Mouse (Mus musculus) ovary, postnatal 10 days (tissue): ENCODE measurements at regions not wholly inside any gene's neighbourhood (a gene's known extent, or its start where the extent isn't known, plus 50 kb on each side); places are given as distances from the start of the nearest gene placed in this dataset.

Experiments
- DNase-seq: peaks from one replicate; pipeline ENCODE4 v3.0.0; 2022; ENCODE audit warnings: low spot score

DNA sequence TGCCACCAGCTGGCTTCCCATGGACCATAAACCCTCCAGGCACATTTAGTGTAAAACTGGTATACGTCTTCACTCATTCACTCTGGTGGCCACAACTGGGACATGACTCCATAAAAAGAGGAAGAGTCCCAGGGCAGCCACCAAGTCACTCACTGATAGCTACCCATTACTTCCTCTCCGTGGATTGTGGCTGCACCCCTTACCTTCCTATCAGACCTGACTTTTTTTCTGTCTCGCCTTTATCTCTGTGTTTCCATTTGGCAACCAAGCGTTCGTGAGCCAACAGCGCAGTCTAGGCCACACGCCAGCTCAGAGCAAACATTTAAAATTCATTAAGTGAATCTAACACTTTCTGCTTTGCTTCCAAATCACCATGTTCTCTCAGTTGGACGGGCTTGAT is 53.9 kb upstream of the Slc44a1 start:
- DNase-seq: no peak

DNA sequence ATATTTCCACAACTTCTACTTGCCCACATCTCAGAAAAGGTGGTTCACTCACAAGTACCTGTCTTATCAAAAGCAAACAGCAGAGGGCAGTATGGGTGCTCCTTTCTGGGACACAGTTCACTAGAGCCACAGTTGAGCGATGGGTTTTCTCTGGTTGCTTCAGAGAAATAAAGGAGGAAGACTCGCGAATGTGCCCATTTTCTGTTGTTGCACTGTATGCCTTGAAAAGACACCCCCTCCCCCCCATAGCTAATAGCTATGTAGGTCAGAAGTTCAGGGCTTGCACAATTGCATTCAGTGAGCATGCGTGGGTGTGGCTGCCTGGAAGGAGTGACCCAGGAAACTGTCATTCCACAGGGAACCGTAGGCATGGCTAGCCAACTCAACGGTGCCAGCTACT is 55.5 kb upstream of the Slc44a1 start:
- DNase-seq: peak; percentile 38

- no peak for DNase-seq
These were observed 56.1 kb upstream of the Slc44a1 start for GRCm38 (mm10) chr4:53384104-53384503.

DNA sequence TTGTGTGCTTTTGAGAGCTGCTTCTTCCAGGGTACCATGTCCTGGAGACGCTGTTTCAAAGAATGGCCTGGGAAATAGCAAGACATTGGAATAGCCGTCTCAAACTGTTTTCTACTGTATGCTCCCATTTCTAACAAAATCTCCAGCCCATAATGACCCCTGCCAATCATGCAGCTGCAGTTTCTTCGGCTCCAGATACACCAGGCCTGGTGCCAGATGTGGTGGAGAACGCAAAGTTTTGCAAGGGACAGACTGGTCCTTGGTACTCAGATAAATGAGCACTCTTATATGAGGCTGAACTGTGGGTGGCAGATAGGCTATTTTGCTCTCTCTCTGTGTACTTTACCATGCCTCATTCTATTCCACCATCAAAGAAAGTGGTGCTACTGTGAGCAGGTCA is 58.2 kb upstream of the Slc44a1 start:
- no peak for DNase-seq

DNA sequence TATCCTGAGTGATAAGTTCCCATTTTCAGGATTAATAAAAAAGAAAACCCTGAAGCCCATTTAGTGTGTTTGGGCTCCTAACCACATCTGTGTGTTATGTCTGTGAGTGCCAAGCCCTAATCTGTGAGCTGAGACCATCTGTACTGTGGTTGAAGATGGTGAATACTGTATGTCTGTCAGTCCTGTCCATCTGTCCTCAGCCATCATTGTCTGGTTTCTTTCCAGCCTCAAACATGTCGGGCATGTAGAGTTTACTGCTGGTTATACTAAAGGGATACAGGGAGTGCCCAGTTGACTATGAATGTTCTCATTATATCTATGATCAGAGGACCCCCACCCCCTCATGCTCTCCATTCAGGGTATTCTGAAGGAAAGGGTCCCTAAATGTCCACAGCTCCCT is 60.4 kb upstream of the Slc44a1 start:
- no peak for DNase-seq

DNA sequence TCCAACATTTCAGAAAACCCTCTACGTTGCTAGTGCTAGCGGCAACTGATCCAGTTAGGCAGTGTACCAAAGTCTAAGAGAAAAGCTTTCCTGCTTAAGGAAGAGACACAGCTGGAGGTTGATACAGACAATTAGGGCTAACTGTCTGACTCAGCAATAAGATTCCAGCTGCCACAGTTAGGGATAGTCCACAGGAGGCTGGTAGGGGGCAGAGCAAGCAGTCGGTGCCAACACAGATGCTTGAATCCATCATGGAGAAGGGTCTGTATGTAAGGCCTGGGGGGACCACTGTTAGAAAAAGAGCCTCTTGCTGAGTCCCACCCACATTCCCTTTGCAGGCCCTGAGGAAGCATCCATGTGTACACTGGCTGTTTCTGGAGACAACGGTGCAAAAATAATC is 63.2 kb upstream of the Slc44a1 start:
- no peak for DNase-seq

DNA sequence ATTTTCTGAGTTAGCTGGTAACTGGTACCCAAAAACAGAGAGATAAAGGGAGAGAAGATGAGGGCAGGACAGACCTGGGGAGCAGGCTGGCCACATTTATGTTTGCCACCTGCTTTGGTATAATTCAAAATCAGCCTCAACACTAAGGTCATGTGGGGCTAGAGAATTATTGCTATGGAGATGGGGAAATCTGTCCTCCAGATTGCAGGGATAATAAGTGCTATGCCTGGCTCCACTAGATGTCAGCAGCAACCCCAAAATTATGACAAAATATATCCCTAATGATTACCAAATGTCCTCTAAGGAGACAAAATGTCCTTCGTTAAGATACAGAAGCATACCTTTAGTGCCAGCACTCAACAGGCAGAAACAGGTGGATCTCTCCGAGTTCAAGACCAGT is 83.8 kb upstream of the Slc44a1 start:
- no peak for DNase-seq

DNA sequence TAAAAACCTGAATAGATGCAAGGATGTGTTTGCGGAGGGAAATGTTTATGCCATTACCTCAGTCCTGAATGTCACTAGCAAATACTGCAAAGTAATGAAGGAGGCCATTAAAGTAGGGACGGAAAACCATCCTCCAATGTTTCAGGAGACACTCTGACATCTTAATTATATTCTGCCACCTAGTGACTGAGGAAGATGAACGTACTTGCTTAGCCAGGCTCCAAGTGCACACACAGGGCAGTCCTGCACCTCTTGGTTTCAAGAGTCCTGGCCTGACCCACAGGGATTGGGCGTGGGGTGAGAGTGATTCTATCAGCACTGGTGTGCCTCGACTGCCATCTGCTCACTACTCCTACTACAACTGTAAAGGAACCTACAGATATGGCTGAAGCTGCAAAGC is 85.3 kb upstream of the Slc44a1 start:
- DNase-seq: no peak

DNA sequence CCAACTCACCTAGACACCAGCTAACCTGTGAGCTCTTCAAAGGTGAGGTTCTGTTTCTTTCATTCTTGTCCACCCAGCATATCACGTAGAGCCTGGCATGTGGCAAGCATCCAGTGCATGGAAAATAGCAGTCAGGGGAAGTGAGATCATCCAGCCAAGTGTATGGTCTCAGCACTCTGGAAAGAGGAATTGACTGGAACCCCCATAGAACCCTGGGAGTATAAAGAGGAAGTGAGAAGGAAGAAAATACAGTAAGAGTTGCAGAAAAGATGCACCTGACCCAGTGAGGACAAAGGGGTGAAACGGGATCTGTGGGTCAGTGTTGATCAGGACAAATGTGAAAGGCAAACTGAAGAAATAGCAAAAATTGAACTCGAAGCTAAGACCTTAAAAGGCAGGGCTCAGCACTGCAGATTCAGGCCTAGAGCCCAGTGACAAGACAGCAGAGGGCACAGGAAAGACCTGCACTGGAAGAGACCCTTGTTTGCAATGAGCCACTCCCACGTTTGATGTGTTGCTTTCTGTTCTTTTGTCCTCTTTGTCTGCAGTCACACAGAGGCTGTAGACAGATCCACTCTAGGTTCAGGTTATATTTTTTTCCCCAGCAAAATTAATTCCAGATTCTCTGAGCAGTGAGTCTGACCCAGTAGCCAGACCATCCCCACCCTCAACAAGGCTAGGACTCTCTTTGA is 86.7 kb upstream of the Slc44a1 start:
- DNase-seq: no peak

- DNase-seq: no peak
These were observed 89.1 kb upstream of the Slc44a1 start for GRCm38 (mm10) chr4:53351104-53351607.

DNA sequence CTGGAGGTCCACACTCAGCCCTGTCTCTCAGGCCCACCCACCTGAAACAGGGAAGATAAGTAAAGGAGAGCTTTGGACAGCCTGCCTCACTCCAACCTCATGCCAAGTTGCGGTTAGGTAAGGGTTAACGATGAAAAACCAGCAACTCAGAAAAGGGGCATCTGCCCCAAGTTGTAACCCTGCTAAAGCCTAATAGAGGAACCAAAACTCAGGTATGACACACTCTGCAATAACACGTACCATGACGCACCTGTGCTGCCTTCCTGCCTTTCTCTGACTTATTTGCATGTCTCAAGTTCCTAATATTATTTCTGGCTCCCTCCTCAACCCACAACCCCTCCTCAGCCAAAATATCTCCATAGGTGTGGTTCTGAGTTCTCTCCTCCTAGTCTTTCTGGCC is 94.9 kb upstream of the Slc44a1 start:
- no peak for DNase-seq

- no peak for DNase-seq
These were observed 95.7 kb upstream of the Slc44a1 start for GRCm38 (mm10) chr4:53344546-53344945.

DNA sequence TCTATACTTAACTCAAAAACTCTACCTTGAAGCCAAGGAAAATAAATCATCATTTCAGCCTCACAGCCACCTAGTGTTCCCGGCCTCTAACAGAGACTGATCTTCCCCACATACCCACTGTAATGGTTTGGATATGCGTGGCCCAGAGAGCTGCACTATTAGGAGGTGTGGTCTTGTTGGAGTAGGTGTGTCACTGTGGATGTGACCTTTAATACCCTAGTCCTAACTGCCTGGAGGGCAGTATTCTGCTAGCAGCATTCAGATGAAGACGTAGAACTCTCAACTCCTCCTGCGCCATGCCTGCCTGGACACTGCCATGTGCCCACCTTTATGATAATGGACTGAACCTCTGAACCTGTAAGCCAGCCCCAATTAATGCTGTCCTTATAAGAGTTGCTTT is 99.0 kb upstream of the Slc44a1 start:
- no peak for DNase-seq

DNA sequence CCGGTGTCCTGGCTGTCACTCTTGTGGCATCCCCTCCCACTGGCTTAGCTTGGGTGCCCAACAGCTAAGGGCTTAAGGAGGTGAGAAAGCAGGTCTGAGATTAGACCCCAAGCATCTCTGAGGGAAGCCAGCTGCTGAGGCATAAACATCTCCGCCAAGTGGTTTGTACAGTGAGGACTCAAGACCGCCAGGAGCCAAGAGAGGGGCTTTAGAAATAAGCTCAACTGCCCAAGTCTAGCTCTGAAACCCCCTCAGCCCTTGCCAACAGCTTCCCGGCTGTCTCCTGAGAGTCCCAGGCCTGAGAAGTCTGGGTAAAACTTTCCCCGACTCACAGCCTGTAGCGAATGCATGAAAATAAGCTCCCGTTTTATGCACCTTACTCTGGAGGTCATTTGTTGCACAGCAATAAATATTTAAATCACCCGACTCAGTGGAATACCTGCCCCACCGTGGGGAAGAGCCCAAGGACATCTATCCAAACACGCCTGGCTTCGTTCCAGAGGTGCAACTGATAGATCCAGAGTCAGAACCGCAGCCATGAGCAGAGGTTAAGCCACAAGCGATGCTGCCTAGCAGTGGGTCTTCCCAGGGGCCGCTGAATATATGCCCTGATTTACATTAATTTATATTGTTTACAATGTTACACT is 100.1 kb upstream of the Slc44a1 start:
- no peak for DNase-seq

DNA sequence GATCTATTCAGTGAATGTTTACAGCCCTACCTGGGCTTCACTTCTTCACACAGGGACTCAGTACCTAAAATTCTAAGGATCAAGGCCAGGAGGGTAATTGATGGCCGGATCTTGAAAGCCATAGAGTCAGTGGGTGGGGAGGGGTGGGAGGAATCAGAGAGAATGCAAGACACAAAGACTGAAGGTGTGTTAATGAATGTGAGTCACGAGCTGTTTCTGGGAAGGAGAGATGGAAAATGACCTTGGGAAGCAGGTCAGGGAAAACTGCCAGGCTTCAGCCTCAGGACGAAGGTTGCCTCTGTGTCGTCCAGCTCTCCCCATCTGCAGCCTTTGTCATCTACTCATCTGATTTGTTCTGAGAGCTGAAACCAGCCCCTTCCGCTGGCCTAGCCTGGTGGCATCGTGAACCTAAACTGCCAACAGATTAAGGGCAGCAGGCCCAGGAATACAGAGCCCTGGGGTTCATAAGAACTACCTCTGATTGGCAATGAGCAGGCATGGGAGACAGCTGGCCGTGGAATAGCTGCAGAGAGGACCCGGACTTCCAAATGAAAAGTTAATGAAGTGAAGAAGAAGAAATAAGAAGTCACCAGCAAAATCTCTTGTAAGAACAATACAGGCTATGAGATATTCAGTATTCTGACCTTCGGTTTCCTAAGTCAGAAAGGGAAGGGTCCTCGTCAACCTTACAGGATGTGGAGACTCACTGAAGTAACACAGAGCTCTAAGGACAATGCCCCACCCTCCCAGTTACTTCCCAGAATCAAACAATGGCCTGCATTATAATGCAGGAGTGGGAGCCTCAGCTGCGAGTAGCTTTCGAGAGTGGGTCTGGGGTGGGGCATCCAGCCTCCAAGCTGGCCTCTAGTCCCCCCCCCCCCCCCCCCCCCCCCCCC is 100.8 kb upstream of the Slc44a1 start:
- no peak for DNase-seq

- no peak for DNase-seq
These were observed 101.7 kb upstream of the Slc44a1 start for GRCm38 (mm10) chr4:53338479-53338878.

GRCm38 (mm10) chr4:53337784-53338183 is 102.4 kb upstream of the Slc44a1 start:
- DNase-seq: no peak

GRCm38 (mm10) chr4:53327382-53328165 is 112.6 kb upstream of the Slc44a1 start:
- DNase-seq: no peak

DNA sequence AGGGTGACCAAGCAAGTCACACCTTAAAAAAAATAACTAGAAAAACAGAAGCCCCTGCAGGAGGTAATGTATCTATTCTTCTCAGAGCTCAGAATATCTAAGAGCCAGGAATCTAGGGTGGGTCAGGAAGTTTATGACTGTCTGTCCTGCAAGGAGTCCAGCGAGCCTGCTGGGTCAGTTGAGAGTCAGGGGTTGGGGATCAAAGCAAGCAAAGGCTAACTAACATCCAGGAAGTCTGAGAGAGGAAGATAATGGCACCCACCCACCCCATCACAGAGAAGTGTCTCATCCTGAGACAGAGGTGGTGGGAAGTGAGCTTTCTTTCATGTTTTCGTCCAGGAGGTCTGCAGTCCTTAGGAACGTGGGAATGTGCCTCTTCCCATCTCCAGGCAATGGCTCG is 116.4 kb upstream of the Slc44a1 start:
- no peak for DNase-seq

DNA sequence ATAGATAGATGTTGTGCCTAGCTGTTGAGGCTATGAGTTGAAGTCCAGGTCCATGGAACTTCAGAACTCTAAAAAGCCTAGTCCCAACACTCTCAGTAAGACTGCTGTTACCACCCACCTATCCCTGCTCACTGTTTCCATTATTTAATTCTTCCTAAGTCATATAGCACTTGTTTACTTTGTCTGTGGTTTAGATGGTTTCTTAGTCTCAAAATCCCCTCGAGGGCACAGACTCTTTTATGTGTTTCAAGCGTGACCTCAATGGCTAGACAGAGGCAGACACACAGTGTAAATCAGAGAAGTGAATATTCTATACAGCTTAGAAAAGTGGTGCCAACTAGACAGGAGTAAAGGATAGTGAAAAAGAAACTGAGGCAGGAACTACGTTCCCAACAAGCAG is 117.0 kb upstream of the Slc44a1 start:
- DNase-seq: no peak

- DNase-seq: no peak
These were observed 117.7 kb upstream of the Slc44a1 start for GRCm38 (mm10) chr4:53322484-53322883.
